Mouse (Mus musculus) heart, adult 8-10 months (tissue): ENCODE results near the gene Scaf4. TPM values are rescaled to one million over a fixed set of nuclear protein-coding genes. Genes with fewer than 3 reads are reported as not detected.
"Not testable (repeated sequence)": the region's sequence is repeated elsewhere in the genome, so short reads cannot be mapped to it uniquely, and the experiment has no call there.

ENCODE experiments used
- DNase-seq: peaks from one replicate; pipeline ENCODE4 v3.0.0; 2022; ENCODE audit warnings: low spot score
- total RNA-seq, 4 experiments: library from RNA; stranded (reverse); gene quantifications; 2 replicates each; pipeline ENCODE4 v1.2.4; 2022

The Scaf4 gene
- total RNA-seq, 4 experiments from 2014 or later = 19.3 to 23.8 (median 20.7) TPM

GRCm38 (mm10) chr16:90291675-90292074, 7.4 kb upstream of the Scaf4 start:
- DNase-seq = no peak

- no peak for DNase-seq
Observed at GRCm38 (mm10) chr16:90290962-90291361, 6.7 kb upstream of the Scaf4 start.

- no peak for DNase-seq
Observed at GRCm38 (mm10) chr16:90284916-90285315, 613 bp upstream of the Scaf4 start.

- DNase-seq = no peak
Observed at GRCm38 (mm10) chr16:90283266-90283904, 918 bp downstream of the Scaf4 start.

GRCm38 (mm10) chr16:90282620-90283265, 1.6 kb downstream of the Scaf4 start:
- DNase-seq = no peak

- no peak for DNase-seq
Observed at GRCm38 (mm10) chr16:90281406-90281805, 2.9 kb downstream of the Scaf4 start.

- DNase-seq = no peak
Observed at GRCm38 (mm10) chr16:90280989-90281388, 3.3 kb downstream of the Scaf4 start.

- DNase-seq = no peak
Observed at GRCm38 (mm10) chr16:90280515-90280914, 3.8 kb downstream of the Scaf4 start.

GRCm38 (mm10) chr16:90279058-90279457, 5.2 kb downstream of the Scaf4 start:
- DNase-seq = no peak

- no peak for DNase-seq
Observed at GRCm38 (mm10) chr16:90275521-90275920, 8.8 kb downstream of the Scaf4 start.

GRCm38 (mm10) chr16:90266581-90266980, 17.7 kb downstream of the Scaf4 start:
- DNase-seq = no peak

GRCm38 (mm10) chr16:90265106-90265505, 19.2 kb downstream of the Scaf4 start:
- no peak for DNase-seq

GRCm38 (mm10) chr16:90264021-90264420, 20.3 kb downstream of the Scaf4 start:
- DNase-seq = no peak

- no peak for DNase-seq
Observed at GRCm38 (mm10) chr16:90261791-90262190, 22.5 kb downstream of the Scaf4 start.

GRCm38 (mm10) chr16:90260097-90260496, 24.2 kb downstream of the Scaf4 start:
- no peak for DNase-seq

- no peak for DNase-seq
Observed at GRCm38 (mm10) chr16:90259623-90260022, 24.7 kb downstream of the Scaf4 start.

- no peak for DNase-seq
Observed at GRCm38 (mm10) chr16:90258950-90259349, 25.4 kb downstream of the Scaf4 start.

- no peak for DNase-seq
Observed at GRCm38 (mm10) chr16:90252521-90252920, 31.8 kb downstream of the Scaf4 start.

GRCm38 (mm10) chr16:90251256-90251655, 33.0 kb downstream of the Scaf4 start:
- DNase-seq = not testable (repeated sequence)

- no peak for DNase-seq
Observed at GRCm38 (mm10) chr16:90250099-90250498, 34.2 kb downstream of the Scaf4 start.

- no peak for DNase-seq
Observed at GRCm38 (mm10) chr16:90242426-90243304, 41.6 kb downstream of the Scaf4 start.

GRCm38 (mm10) chr16:90241875-90242274, 42.4 kb downstream of the Scaf4 start:
- DNase-seq = no peak
